Mouse (Mus musculus) midbrain, embryonic 11.5 days (tissue): ENCODE data around the gene Gm5965. TPM values are rescaled to one million over a fixed set of nuclear protein-coding genes. Genes with fewer than 3 reads are reported as not detected.
"Not testable (repeated sequence)": the region's sequence is repeated elsewhere in the genome, so short reads cannot be mapped to it uniquely, and the experiment has no call there.

Source experiments
- ATAC-seq: fragments of 200-750 bp; cut with Nextera tagmentation; 2 replicates; pipeline ENCODE4 v1.8.0; 2017; ENCODE audit warnings: moderate TSS enrichment, moderate library complexity; ENCODE audit not compliant: low FRiP score
- DNase-seq: peaks from one replicate; pipeline ENCODE4 v3.0.0; 2015; ENCODE audit warnings: low spot score; ENCODE audit errors: missing footprints
- H3K27ac ChIP-seq: fragments of 300-500 bp; sonication (generic); 2 replicates; pipeline ENCODE4 v1.5.1; 2014; ENCODE audit warnings: low read depth, low read length
- H3K27me3 ChIP-seq: fragments of 300-500 bp; sonication (generic); 2 replicates; pipeline ENCODE4 v1.6.1; 2014; ENCODE audit warnings: mild to moderate bottlenecking, low read length, moderate library complexity, mixed read lengths; ENCODE audit not compliant: control insufficient read depth, insufficient read depth
- H3K36me3 ChIP-seq: fragments of 300-500 bp; sonication (generic); 2 replicates; pipeline ENCODE4 v1.6.1; 2014; ENCODE audit warnings: mild to moderate bottlenecking, low read length, moderate library complexity, mixed read lengths; ENCODE audit not compliant: control insufficient read depth, insufficient read depth
- H3K4me1 ChIP-seq: fragments of 300-500 bp; sonication (generic); 2 replicates; pipeline ENCODE4 v1.6.1; 2014; ENCODE audit warnings: low read length; ENCODE audit not compliant: control insufficient read depth, insufficient read depth
- H3K4me2 ChIP-seq: fragments of 300-500 bp; sonication (generic); 2 replicates; pipeline ENCODE4 v1.6.1; 2014; ENCODE audit warnings: mild to moderate bottlenecking, moderate library complexity
- H3K4me3 ChIP-seq: fragments of 300-500 bp; sonication (generic); 2 replicates; pipeline ENCODE4 v1.5.1; 2014; ENCODE audit warnings: low read depth, low read length
- H3K9ac ChIP-seq: fragments of 300-500 bp; sonication (generic); 2 replicates; pipeline ENCODE4 v1.6.1; 2014; ENCODE audit warnings: low read length
- H3K9me3 ChIP-seq: fragments of 300-500 bp; sonication (generic); 2 replicates; pipeline ENCODE4 v1.6.1; 2016; ENCODE audit warnings: low read length; ENCODE audit not compliant: control insufficient read depth
- WGBS: fragments of 180-500 bp; shearing (Covaris S2); extraction: QIAGEN DNeasy Blood & Tissue Kit; methylation state at CpG from one replicate; pipeline ENCODE4 v1.1.7; 2014; 5-methylcytosine and 5-hydroxymethylcytosine counted together
- polyA plus RNA-seq: library from polyadenylated mRNA; unstranded; fragments of >200 nt; fragmentation: Nextera tagmentation; extraction: Ambion mirVana; gene quantifications from 2 replicates; pipeline ENCODE4 v1.2.1, GENCODE M21; 2014

The Gm5965 gene
- not detected in 2 replicates for polyA plus RNA-seq

GRCm38 (mm10) chr16:88777596-88777995 lies at the start of gene Gm5965:
Gm5965 (plus strand) TSS chr16:88777896.
- no peaks in the 10 kb centered on the region for H3K36me3 ChIP-seq

GRCm38 (mm10) chr16:88728812-88729275 lies 48.9 kb upstream of the Gm5965 start, which contains the start of gene Krtap13-1:
Krtap13-1 (plus strand) TSS chr16:88728862.
- DNase-seq = no peak
- H3K27ac ChIP-seq = no peak within 1 kb of the TSS
- no peak for ATAC-seq

More at GRCm38 (mm10) chr16:88777596-88777995, at the start of gene Gm5965:
- H3K4me3 ChIP-seq = no peak within 1 kb of the TSS
- no peaks in the 10 kb centered on the region for H3K9me3 ChIP-seq
- H3K9ac ChIP-seq = no peak within 1 kb of the TSS
- WGBS = 89% methylated on average over 5 of the region's 6 CpGs
- H3K27ac ChIP-seq = no peak within 1 kb of the TSS
- DNase-seq (no peak), ATAC-seq (no peak)
- no peaks in the 10 kb centered on the region for H3K27me3 ChIP-seq
- no peaks in the 10 kb centered on the region for H3K4me1 ChIP-seq
- no peak within 1 kb of the TSS for H3K4me2 ChIP-seq

GRCm38 (mm10) chr16:88735391-88735790 lies 42.3 kb upstream of the Gm5965 start:
- no peak overlapping the region for H3K4me2 ChIP-seq
- DNase-seq = no peak
- H3K9ac ChIP-seq = no peak overlapping the region
- no peak overlapping the region for H3K27ac ChIP-seq
- no peaks in the 10 kb centered on the region for H3K9me3 ChIP-seq
- WGBS = 59% methylated on average over 2 of the region's 2 CpGs
- H3K4me1 ChIP-seq = no peaks in the 10 kb centered on the region
- H3K4me3 ChIP-seq = no peak overlapping the region
- no peak for ATAC-seq
- H3K36me3 ChIP-seq = no peaks in the 10 kb centered on the region
- H3K27me3 ChIP-seq = no peaks in the 10 kb centered on the region

More at GRCm38 (mm10) chr16:88728812-88729275, 48.9 kb upstream of the Gm5965 start, which contains the start of gene Krtap13-1:
- Histone ChIP-seq H3K27me3 (no peaks in the 10 kb centered on the region), H3K4me1 (no peaks in the 10 kb centered on the region), H3K4me3 (no peak within 1 kb of the TSS), H3K9ac (no peak within 1 kb of the TSS), H3K4me2 (no peak within 1 kb of the TSS), H3K36me3 (no peaks in the 10 kb centered on the region), H3K9me3 (no peaks in the 10 kb centered on the region)
- WGBS = 84% methylated on average over 4 of the region's 4 CpGs

GRCm38 (mm10) chr16:88744750-88745340 lies 32.9 kb upstream of the Gm5965 start:
- Histone ChIP-seq H3K4me1 (no peaks in the 10 kb centered on the region), H3K27me3 (no peaks in the 10 kb centered on the region), H3K9me3 (no peaks in the 10 kb centered on the region), H3K36me3 (no peaks in the 10 kb centered on the region), H3K27ac (no peak overlapping the region), H3K4me2 (no peak overlapping the region), H3K4me3 (no peak overlapping the region), H3K9ac (no peak overlapping the region)
- ATAC-seq = 0 out of 2 replicates have a peak, but pooled peaks have one; percentile 35
- WGBS = 82% methylated on average over 4 of the region's 4 CpGs
- DNase-seq = no peak

GRCm38 (mm10) chr16:88747943-88748342 lies 29.8 kb upstream of the Gm5965 start:
- Histone ChIP-seq H3K36me3 (no peaks in the 10 kb centered on the region), H3K4me1 (no peaks in the 10 kb centered on the region), H3K27ac (no peak overlapping the region), H3K9ac (no peak overlapping the region), H3K4me2 (no peak overlapping the region), H3K27me3 (no peaks in the 10 kb centered on the region), H3K9me3 (no peaks in the 10 kb centered on the region), H3K4me3 (no peak overlapping the region)
- ATAC-seq (no peak), DNase-seq (no peak)
- 83% methylated on average over 4 of the region's 4 CpGs for WGBS

- not testable (repeated sequence) for H3K27me3 ChIP-seq, H3K27ac ChIP-seq, H3K4me2 ChIP-seq, H3K9ac ChIP-seq, H3K9me3 ChIP-seq, H3K4me1 ChIP-seq, DNase-seq, H3K4me3 ChIP-seq, H3K36me3 ChIP-seq, ATAC-seq
- 88% methylated on average over 3 of the region's 3 CpGs for WGBS
Observed at GRCm38 (mm10) chr16:88751535-88751934, 26.2 kb upstream of the Gm5965 start, which contains the start of gene Krtap13. Krtap13 (minus strand) TSS chr16:88751635.

GRCm38 (mm10) chr16:88758547-88758946 lies 19.1 kb upstream of the Gm5965 start, which contains the start of gene 2310034C09Rik:
2310034C09Rik (plus strand) TSS chr16:88758847.
- not testable (repeated sequence) for H3K4me2 ChIP-seq, H3K4me1 ChIP-seq, H3K4me3 ChIP-seq, H3K27me3 ChIP-seq, H3K9me3 ChIP-seq, ATAC-seq, H3K36me3 ChIP-seq, H3K27ac ChIP-seq, DNase-seq, H3K9ac ChIP-seq
- WGBS = 98% methylated on average over 3 of the region's 3 CpGs

- ATAC-seq (no peak), DNase-seq (no peak)
- H3K4me3 ChIP-seq = no peak within 1 kb of the TSS
- no peaks in the 10 kb centered on the region for H3K27me3 ChIP-seq
- WGBS = 74% methylated on average over 2 of the region's 2 CpGs
- H3K4me2 ChIP-seq = no peak within 1 kb of the TSS
- H3K36me3 ChIP-seq = no peaks in the 10 kb centered on the region
- no peaks in the 10 kb centered on the region for H3K9me3 ChIP-seq
- no peaks in the 10 kb centered on the region for H3K4me1 ChIP-seq
- H3K9ac ChIP-seq = no peak within 1 kb of the TSS
- H3K27ac ChIP-seq = no peak within 1 kb of the TSS
Observed at GRCm38 (mm10) chr16:88774106-88774505, 3.6 kb upstream of the Gm5965 start, which contains the start of gene 2310057N15Rik. 2310057N15Rik (minus strand) TSS chr16:88774206.

- Histone ChIP-seq H3K27me3 (no peaks in the 10 kb centered on the region), H3K36me3 (no peaks in the 10 kb centered on the region), H3K4me2 (no peak overlapping the region), H3K9ac (no peak overlapping the region), H3K9me3 (no peaks in the 10 kb centered on the region), H3K27ac (no peak overlapping the region), H3K4me3 (no peak overlapping the region), H3K4me1 (no peaks in the 10 kb centered on the region)
- 82% methylated on average over 2 of the region's 2 CpGs for WGBS
- DNase-seq (no peak), ATAC-seq (no peak)
Observed at GRCm38 (mm10) chr16:88786786-88787185, 9.1 kb downstream of the Gm5965 start.
